Mouse (Mus musculus): Measurements from ENCODE around the gene Ceacam10. TPM values are rescaled to one million over a fixed set of nuclear protein-coding genes. Genes with fewer than 3 reads are reported as not detected.
"Not testable (repeated sequence)": the region's sequence is repeated elsewhere in the genome, so short reads cannot be mapped to it uniquely, and the experiment has no call there.

Ceacam10 gene
- polyA plus RNA-seq (2015; fragmentation: Nextera tagmentation; extraction: Ambion mirVana): 2.3 and 2.7 TPM in 2 replicates

DNA sequence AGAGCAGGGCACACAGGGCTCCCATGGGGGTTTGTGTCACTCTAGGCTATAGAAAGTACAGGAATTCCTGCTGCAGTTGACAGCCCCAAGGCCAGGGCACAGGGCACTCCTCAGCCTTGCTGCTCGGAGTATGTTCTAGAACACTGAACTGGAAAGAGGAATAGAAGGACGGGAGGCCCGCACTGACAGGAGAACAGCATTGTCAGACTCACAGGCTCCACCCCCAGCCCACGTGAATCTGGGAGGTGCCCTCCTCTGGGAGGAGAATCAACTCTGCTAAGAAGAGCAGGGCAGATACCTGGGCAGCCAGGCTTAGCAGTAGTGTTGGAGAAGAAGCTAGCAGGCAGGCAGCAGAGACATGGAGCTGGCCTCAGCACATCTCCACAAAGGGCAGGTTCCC lies at the start of gene Ceacam10:
Ceacam10 (plus strand) TSS at position 289 of the 400 bp plus-strand sequence.
- not testable (repeated sequence) for H3K36me3 ChIP-seq (ENCODE audit: control insufficient read depth, insufficient read depth, low read length); ATAC-seq (ENCODE audit: low FRiP score, low TSS enrichment); H3K9ac ChIP-seq (ENCODE audit: low read length); H3K4me3 ChIP-seq (ENCODE audit: low read depth, low read length); H3K4me1 ChIP-seq (replicated peaks; ENCODE audit: control insufficient read depth, insufficient read depth); H3K27ac ChIP-seq (replicated peaks); H3K4me2 ChIP-seq (replicated peaks; ENCODE audit: low read depth); H3K27me3 ChIP-seq (ENCODE audit: control insufficient read depth, insufficient read depth, low read length); H3K9me3 ChIP-seq (ENCODE audit: control insufficient read depth, low read length)
- 34% methylated on average over 4 of the region's 4 CpGs for WGBS
- peak; percentile 18 for DNase-seq (ENCODE audit: low spot score)

DNA sequence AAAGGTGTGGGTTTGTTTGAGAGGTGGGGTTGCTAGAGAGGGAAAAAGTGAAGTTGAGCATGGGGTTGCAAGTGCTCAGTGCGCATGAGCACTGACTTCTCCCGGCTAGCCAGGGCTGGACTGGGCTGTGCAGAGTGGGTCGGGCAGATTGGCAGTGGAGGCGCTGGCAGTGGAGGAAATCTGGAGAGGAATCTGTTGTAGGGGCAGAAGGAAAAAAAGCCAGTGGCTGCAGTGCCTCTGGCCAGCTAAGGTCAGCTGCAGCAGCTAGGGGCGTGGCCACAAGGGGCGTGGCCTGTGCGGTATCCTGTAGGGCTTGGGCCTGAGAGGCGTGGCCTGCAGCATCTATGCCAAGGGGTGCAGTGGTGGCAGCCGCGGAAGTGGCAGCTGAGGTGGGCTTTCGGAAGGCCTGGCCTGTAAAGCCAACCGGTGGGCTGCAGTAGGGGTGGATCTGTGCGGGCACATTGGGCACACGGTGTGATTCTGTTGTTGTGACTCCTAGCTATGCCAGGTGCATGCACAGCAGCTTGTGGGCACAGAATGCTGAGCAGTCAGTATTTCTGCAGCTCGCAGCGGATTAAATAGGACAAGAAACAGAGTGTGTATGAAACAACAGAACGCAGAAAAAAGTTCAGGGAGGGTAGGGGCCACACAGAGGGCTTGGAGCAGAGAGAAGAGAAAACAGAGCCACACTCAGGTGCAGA lies 40.9 kb upstream of the Ceacam10 start:
- Histone ChIP-seq H3K4me2 (replicated peaks; ENCODE audit: low read depth) (no peak overlapping the region), H3K27ac (replicated peaks) (no peak overlapping the region), H3K36me3 (ENCODE audit: control insufficient read depth, insufficient read depth, low read length) (no peaks in the 10 kb centered on the region), H3K9me3 (ENCODE audit: control insufficient read depth, low read length) (no peaks in the 10 kb centered on the region; the same call in 1 of the 2 replicates), H3K4me3 (ENCODE audit: low read depth, low read length) (no peak overlapping the region), H3K9ac (ENCODE audit: low read length) (no peak overlapping the region), H3K4me1 (replicated peaks; ENCODE audit: control insufficient read depth, insufficient read depth) (no peaks in the 10 kb centered on the region), H3K27me3 (ENCODE audit: control insufficient read depth, insufficient read depth, low read length) (no peaks in the 10 kb centered on the region)
- peak; percentile 77 for ATAC-seq (ENCODE audit: low FRiP score, low TSS enrichment)
- DNase-seq (ENCODE audit: low spot score): peak; percentile 72
- TF ChIP-seq EP300 (optimal IDR thresholded peaks at IDR 0.05) (no peak), CTCF (IDR thresholded peaks at IDR 0.05; ENCODE audit: low read depth) (no peak)
- 14% methylated on average over 17 of the region's 17 CpGs for WGBS

DNA sequence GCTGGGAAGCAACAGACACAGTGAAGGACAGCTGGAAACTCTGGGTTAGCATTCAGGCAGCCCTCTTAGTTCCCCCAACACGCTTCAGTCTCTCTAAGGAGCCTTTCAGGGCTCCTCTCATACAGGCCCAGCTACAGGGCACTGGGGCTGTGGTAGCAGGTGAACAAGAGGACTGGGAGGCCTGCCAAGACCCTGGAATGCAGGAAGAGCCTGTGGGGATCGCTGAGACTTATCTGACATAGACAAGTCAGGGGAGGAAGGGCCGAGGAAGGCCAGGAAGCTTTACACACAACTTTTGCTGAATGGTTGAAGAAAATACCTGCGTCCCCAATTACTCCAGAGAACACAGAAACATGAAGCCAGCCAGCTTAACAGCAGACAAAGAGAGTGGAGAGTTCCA lies 26.3 kb upstream of the Ceacam10 start:
- Histone ChIP-seq H3K9ac (ENCODE audit: low read length) (no peak overlapping the region), H3K4me3 (ENCODE audit: low read depth, low read length) (no peak overlapping the region), H3K36me3 (ENCODE audit: control insufficient read depth, insufficient read depth, low read length) (no peaks in the 10 kb centered on the region), H3K4me2 (replicated peaks; ENCODE audit: low read depth) (no peak overlapping the region), H3K27me3 (ENCODE audit: control insufficient read depth, insufficient read depth, low read length) (no peaks in the 10 kb centered on the region), H3K4me1 (replicated peaks; ENCODE audit: control insufficient read depth, insufficient read depth) (no peaks in the 10 kb centered on the region), H3K27ac (replicated peaks) (no peak overlapping the region), H3K9me3 (ENCODE audit: control insufficient read depth, low read length) (no peaks in the 10 kb centered on the region)
- DNase-seq (ENCODE audit: low spot score): no peak
- TF ChIP-seq CTCF (IDR thresholded peaks at IDR 0.05; ENCODE audit: low read depth) (no peak), EP300 (optimal IDR thresholded peaks at IDR 0.05) (no peak)
- no peak for ATAC-seq (ENCODE audit: low FRiP score, low TSS enrichment)
- 32% methylated on average over 4 of the region's 4 CpGs for WGBS

- H3K4me2 ChIP-seq (replicated peaks; ENCODE audit: low read depth): no peak overlapping the region
- H3K4me1 ChIP-seq (replicated peaks; ENCODE audit: control insufficient read depth, insufficient read depth): no peaks in the 10 kb centered on the region
- DNase-seq (ENCODE audit: low spot score) (no peak), ATAC-seq (ENCODE audit: low FRiP score, low TSS enrichment) (no peak)
- H3K36me3 ChIP-seq (ENCODE audit: control insufficient read depth, insufficient read depth, low read length): no peaks in the 10 kb centered on the region
- 86% methylated on average over 2 of the region's 2 CpGs for WGBS
- TF ChIP-seq CTCF (IDR thresholded peaks at IDR 0.05; ENCODE audit: low read depth): no peak
- no peak for TF ChIP-seq EP300 (optimal IDR thresholded peaks at IDR 0.05)
- H3K27ac ChIP-seq (replicated peaks): no peak overlapping the region
- no peaks in the 10 kb centered on the region for H3K9me3 ChIP-seq (ENCODE audit: control insufficient read depth, low read length)
- no peak overlapping the region for H3K4me3 ChIP-seq (ENCODE audit: low read depth, low read length)
- H3K27me3 ChIP-seq (ENCODE audit: control insufficient read depth, insufficient read depth, low read length): no peaks in the 10 kb centered on the region
- H3K9ac ChIP-seq (ENCODE audit: low read length): no peak overlapping the region
These were observed 25.4 kb upstream of the Ceacam10 start for GRCm38 (mm10) chr7:24751610-24752009.

DNA sequence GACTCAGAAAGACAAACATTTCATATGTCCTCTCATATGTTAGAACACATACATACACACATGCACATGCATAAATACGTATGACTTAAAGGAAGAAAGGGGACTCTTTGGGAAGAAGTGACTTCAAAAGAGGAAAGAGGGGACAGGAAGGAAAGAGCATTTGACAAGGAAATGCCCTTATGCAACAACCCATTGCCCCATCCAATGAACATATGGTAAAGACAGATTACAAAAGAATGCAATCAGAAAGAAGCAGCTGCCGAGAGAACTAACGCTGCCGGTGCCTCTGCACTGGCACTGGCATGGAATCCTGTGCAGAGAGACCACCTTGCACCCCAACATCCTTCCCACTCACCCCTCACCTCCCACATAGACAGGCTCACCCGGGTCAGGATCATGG lies 23.5 kb upstream of the Ceacam10 start:
- H3K9me3 ChIP-seq (ENCODE audit: control insufficient read depth, low read length): no peaks in the 10 kb centered on the region
- DNase-seq (ENCODE audit: low spot score) (no peak), ATAC-seq (ENCODE audit: low FRiP score, low TSS enrichment) (no peak)
- H3K9ac ChIP-seq (ENCODE audit: low read length): no peak overlapping the region
- H3K27me3 ChIP-seq (ENCODE audit: control insufficient read depth, insufficient read depth, low read length): no peaks in the 10 kb centered on the region
- TF ChIP-seq EP300 (optimal IDR thresholded peaks at IDR 0.05): no peak
- TF ChIP-seq CTCF (IDR thresholded peaks at IDR 0.05; ENCODE audit: low read depth): no peak
- 69% methylated on average over 5 of the region's 5 CpGs for WGBS
- H3K4me3 ChIP-seq (ENCODE audit: low read depth, low read length): no peak overlapping the region
- H3K4me1 ChIP-seq (replicated peaks; ENCODE audit: control insufficient read depth, insufficient read depth): no peaks in the 10 kb centered on the region
- H3K36me3 ChIP-seq (ENCODE audit: control insufficient read depth, insufficient read depth, low read length): no peaks in the 10 kb centered on the region
- H3K27ac ChIP-seq (replicated peaks): no peak overlapping the region
- no peak overlapping the region for H3K4me2 ChIP-seq (replicated peaks; ENCODE audit: low read depth)

DNA sequence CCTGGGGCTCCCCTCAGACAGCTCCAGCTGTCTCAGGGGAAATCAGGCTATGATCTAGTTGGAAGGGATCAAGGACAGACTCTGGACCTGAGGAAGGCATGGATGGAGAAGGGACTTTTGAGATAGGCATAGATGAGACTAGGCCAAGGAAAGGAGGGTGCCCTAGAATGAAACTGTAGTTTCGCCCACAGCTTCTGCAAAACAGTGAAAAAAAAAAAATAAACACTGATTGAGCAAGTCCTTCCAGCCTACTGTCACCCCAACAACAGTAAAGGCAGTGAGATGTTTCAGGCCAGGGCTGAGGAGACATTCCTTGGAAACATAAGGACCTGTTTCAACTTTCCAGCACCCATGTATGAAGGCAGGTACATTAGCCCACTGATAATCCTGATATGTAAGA lies 18.5 kb upstream of the Ceacam10 start:
- 75% methylated on average over 1 of the region's 1 CpGs for WGBS
- no peaks in the 10 kb centered on the region for H3K9me3 ChIP-seq (ENCODE audit: control insufficient read depth, low read length)
- H3K36me3 ChIP-seq (ENCODE audit: control insufficient read depth, insufficient read depth, low read length): no peaks in the 10 kb centered on the region
- no peak overlapping the region for H3K4me3 ChIP-seq (ENCODE audit: low read depth, low read length)
- H3K4me2 ChIP-seq (replicated peaks; ENCODE audit: low read depth): no peak overlapping the region
- no peak overlapping the region for H3K27ac ChIP-seq (replicated peaks)
- no peak for DNase-seq (ENCODE audit: low spot score)
- TF ChIP-seq CTCF (IDR thresholded peaks at IDR 0.05; ENCODE audit: low read depth) (no peak), EP300 (optimal IDR thresholded peaks at IDR 0.05) (no peak)
- no peaks in the 10 kb centered on the region for H3K27me3 ChIP-seq (ENCODE audit: control insufficient read depth, insufficient read depth, low read length)
- H3K9ac ChIP-seq (ENCODE audit: low read length): no peak overlapping the region
- no peak for ATAC-seq (ENCODE audit: low FRiP score, low TSS enrichment)
- H3K4me1 ChIP-seq (replicated peaks; ENCODE audit: control insufficient read depth, insufficient read depth): no peaks in the 10 kb centered on the region
